Mouse (Mus musculus): ENCODE measurements around the gene Inpp5a. TPM values are rescaled to one million over a fixed set of nuclear protein-coding genes. Genes with fewer than 3 reads are reported as not detected.
A peak's percentile ranks its signal among the peaks of the same experiment; 100 is the strongest.

Inpp5a gene
- total and polyA plus RNA-seq, 2 experiments from 2014 or later, result 43.4 to 65.2 TPM

DNA sequence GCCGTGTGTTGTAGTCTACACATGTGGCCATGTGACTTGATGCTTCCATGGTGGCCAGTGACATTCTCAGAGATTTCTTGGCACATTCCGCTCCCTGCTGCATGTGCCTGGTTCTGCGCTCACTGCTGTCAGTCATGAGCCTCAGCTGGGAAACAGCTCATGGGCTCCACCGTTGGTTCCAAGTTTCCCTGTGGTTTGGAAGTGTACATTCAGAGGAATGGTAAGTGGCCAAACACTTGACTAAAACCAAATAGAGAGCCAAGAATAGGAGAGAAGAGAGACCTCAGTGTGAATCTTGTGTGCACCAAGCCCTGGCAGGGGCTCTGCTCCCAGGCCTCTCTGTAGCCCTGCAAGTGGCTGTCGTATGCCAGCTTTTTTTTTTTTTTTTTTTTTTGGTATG, 21.0 kb downstream of the Inpp5a start:
- Histone ChIP-seq H3K9me3 (replicated peaks; ENCODE audit: control insufficient read depth, low read length) (no peaks in the 10 kb centered on the region), H3K4me2 (ENCODE audit: low read depth, low read length) (no peak overlapping the region), H3K27ac (ENCODE audit: low read depth) (peak overlapping the region; percentile 39; the same call in 1 of the 2 replicates)

DNA sequence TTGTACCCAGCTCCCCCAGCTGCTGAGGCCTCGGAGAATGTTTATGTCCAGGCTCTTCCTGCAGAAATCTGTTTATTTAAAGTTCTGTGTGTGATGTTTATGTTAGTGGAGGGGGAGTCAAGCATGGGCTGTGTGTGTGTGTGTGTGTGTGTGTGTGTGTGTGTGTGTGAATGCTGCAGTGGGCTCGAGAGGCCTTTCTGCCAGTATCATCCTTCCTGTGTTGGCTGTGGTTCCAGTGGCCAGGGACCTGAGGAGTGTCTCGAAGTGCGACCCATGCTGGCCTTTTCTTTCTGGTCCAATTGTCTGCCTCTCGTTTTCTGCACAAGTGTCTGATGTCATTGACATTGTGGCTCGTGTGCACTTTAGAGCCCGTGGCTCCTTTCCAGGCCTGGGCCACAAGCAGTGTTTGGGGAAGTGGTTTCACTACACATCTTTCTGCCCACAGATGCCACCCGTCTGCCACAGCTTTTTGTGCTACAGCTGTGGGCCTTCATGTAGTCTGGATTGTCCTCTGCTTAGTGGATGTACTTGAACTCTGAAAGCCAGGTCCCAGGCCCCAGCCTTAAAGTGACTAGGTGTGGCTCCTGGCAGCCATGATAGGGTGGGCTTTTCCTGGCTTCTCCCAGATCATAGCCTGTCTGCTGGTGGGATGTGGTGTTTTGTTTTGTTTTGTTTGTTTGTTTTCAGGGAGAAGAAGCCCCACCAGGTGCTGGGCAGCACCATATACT, 23.5 kb downstream of the Inpp5a start:
- H3K27me3 ChIP-seq (ENCODE audit: control insufficient read depth, insufficient read depth, low read length), result no peaks in the 10 kb centered on the region
- ATAC-seq (ENCODE audit: insufficient read depth, low read depth) (no peak), DNase-seq (ENCODE audit: low spot score) (peak; percentile 28)
- no peak for TF ChIP-seq CTCF (IDR thresholded peaks at IDR 0.05; ENCODE audit: low read depth)
- TF ChIP-seq EP300 (IDR thresholded peaks at IDR 0.05; ENCODE audit: low read depth), result no peak
- no peaks in the 10 kb centered on the region for H3K9me3 ChIP-seq (replicated peaks; ENCODE audit: control insufficient read depth, low read length)
- no peaks in the 10 kb centered on the region for H3K36me3 ChIP-seq (replicated peaks; ENCODE audit: control insufficient read depth, insufficient read depth, low read length)
- 9% methylated on average over 8 of the region's 8 CpGs for WGBS
- no peak overlapping the region for H3K9ac ChIP-seq (replicated peaks; ENCODE audit: low read depth, low read length)
- peak overlapping the region; percentile 41 for H3K27ac ChIP-seq (ENCODE audit: low read depth)
- no peak overlapping the region for H3K4me3 ChIP-seq (ENCODE audit: low read depth, low read length)
- no peak overlapping the region for H3K4me2 ChIP-seq (ENCODE audit: low read depth, low read length)
- peaks cover 74% of the 10 kb centered on the region for H3K4me1 ChIP-seq (ENCODE audit: control insufficient read depth, insufficient read depth)

More for the DNA sequence above, 21.0 kb downstream of the Inpp5a start:
- WGBS, result 30% methylated on average over 5 of the region's 5 CpGs
- DNase-seq (ENCODE audit: low spot score), result peak; percentile 37
- Histone ChIP-seq H3K4me1 (ENCODE audit: control insufficient read depth, insufficient read depth) (peaks cover 63% of the 10 kb centered on the region), H3K36me3 (replicated peaks; ENCODE audit: control insufficient read depth, insufficient read depth, low read length) (peaks cover 9% of the 10 kb centered on the region; the same call in 1 of the 2 replicates), H3K27me3 (ENCODE audit: control insufficient read depth, insufficient read depth, low read length) (no peaks in the 10 kb centered on the region), H3K9ac (replicated peaks; ENCODE audit: low read depth, low read length) (no peak overlapping the region), H3K4me3 (ENCODE audit: low read depth, low read length) (no peak overlapping the region)
- TF ChIP-seq CTCF (IDR thresholded peaks at IDR 0.05; ENCODE audit: low read depth) (peak; percentile 17; the same call in 1 of the 2 replicates), EP300 (IDR thresholded peaks at IDR 0.05; ENCODE audit: low read depth) (no peak)
- peak; percentile 67 for ATAC-seq (ENCODE audit: insufficient read depth, low read depth)

DNA sequence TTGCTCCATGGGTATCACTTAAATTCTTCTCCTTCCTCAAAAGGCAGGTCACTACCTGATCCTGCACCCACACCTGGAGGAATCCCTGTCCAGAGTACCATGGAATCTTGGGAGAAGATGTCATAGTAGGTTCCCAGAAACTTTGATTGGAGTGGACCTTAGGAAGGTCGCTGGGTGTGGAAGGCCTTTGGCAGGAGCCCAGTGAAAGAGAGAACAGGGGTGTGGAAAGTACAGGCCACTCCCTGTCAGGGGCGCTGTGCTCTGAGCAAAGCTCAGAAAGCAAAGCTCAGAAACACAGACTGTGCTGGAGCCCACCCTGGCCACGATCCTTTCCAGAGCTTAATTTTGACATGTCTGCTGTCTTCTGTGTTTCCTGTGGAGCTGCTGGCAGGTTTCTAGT, 24.5 kb downstream of the Inpp5a start:
- 33% methylated on average over 3 of the region's 3 CpGs for WGBS
- Histone ChIP-seq H3K4me1 (ENCODE audit: control insufficient read depth, insufficient read depth) (peaks cover 77% of the 10 kb centered on the region), H3K27me3 (ENCODE audit: control insufficient read depth, insufficient read depth, low read length) (no peaks in the 10 kb centered on the region), H3K4me3 (ENCODE audit: low read depth, low read length) (no peak overlapping the region), H3K9ac (replicated peaks; ENCODE audit: low read depth, low read length) (no peak overlapping the region), H3K4me2 (ENCODE audit: low read depth, low read length) (no peak overlapping the region), H3K9me3 (replicated peaks; ENCODE audit: control insufficient read depth, low read length) (no peaks in the 10 kb centered on the region), H3K36me3 (replicated peaks; ENCODE audit: control insufficient read depth, insufficient read depth, low read length) (no peaks in the 10 kb centered on the region), H3K27ac (ENCODE audit: low read depth) (no peak overlapping the region)
- no peak for TF ChIP-seq CTCF (IDR thresholded peaks at IDR 0.05; ENCODE audit: low read depth)
- no peak for TF ChIP-seq EP300 (IDR thresholded peaks at IDR 0.05; ENCODE audit: low read depth)
- ATAC-seq (ENCODE audit: insufficient read depth, low read depth) (0 out of 2 replicates have a peak, but pooled peaks have one; percentile 18), DNase-seq (ENCODE audit: low spot score) (no peak)

DNA sequence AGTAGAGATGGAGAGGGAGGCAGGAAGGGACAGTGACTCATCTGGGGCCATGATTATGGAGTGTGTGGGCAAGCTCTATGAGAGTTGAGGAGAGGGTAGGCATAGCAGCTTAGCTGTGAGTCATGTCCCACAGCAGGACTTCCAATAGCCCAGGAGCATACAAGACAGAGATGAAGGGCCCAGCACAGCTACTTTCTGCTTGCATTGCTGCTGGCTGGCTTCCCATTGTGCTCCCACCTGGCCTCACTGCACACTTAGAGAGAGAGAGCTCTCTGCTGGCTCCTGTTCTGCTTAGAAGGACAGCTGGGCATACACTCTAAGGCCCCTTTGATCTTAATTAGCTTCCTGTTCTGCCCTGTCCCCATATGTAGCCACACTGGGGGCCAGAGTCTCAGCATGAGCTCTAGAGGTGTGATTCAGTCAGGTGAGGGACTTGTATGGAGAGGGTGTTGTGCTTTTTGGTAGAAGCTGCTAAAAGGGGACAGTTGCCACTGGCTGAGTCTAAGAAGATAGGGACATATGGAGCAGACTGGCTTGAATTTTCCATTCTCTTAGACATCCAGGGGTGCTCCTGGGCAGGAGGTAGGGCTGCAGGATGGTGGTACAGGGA, 26.8 kb downstream of the Inpp5a start:
- no peak for ATAC-seq (ENCODE audit: insufficient read depth, low read depth)
- Histone ChIP-seq H3K4me2 (ENCODE audit: low read depth, low read length) (no peak overlapping the region), H3K4me1 (ENCODE audit: control insufficient read depth, insufficient read depth) (peaks cover 65% of the 10 kb centered on the region), H3K9ac (replicated peaks; ENCODE audit: low read depth, low read length) (no peak overlapping the region), H3K27ac (ENCODE audit: low read depth) (peak overlapping the region; percentile 54), H3K27me3 (ENCODE audit: control insufficient read depth, insufficient read depth, low read length) (no peaks in the 10 kb centered on the region), H3K36me3 (replicated peaks; ENCODE audit: control insufficient read depth, insufficient read depth, low read length) (no peaks in the 10 kb centered on the region), H3K9me3 (replicated peaks; ENCODE audit: control insufficient read depth, low read length) (no peaks in the 10 kb centered on the region), H3K4me3 (ENCODE audit: low read depth, low read length) (no peak overlapping the region)
- no peak for DNase-seq (ENCODE audit: low spot score)
- TF ChIP-seq CTCF (IDR thresholded peaks at IDR 0.05; ENCODE audit: low read depth) (no peak), EP300 (IDR thresholded peaks at IDR 0.05; ENCODE audit: low read depth) (no peak)

DNA sequence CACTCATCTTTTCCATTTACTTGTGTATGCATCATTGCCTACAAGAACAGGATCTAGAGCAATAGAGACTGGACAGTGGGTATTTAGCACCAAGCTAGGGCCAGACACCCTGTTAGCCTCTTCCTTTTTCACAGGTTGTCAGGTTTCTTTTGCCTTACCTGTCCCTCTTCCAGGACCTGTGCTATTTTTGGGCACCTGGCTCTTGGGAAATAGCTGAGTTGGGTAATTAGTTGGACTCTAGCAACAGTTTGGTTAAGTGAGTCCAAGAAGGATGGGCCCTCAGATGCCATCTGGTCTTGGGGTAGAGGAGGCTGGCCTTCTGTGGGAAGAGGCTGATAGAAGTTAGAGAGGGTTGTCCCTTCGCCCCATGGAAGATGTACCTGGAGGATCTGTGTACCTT, 29.5 kb downstream of the Inpp5a start:
- TF ChIP-seq CTCF (IDR thresholded peaks at IDR 0.05; ENCODE audit: low read depth), result no peak
- TF ChIP-seq EP300 (IDR thresholded peaks at IDR 0.05; ENCODE audit: low read depth), result no peak
- 94% methylated on average over 1 of the region's 1 CpGs for WGBS
- Histone ChIP-seq H3K9me3 (replicated peaks; ENCODE audit: control insufficient read depth, low read length) (no peaks in the 10 kb centered on the region), H3K4me3 (ENCODE audit: low read depth, low read length) (no peak overlapping the region), H3K36me3 (replicated peaks; ENCODE audit: control insufficient read depth, insufficient read depth, low read length) (0 out of 2 replicates have a peak, but pooled peaks cover 9% of the 10 kb centered on the region), H3K4me1 (ENCODE audit: control insufficient read depth, insufficient read depth) (peaks cover 48% of the 10 kb centered on the region), H3K27ac (ENCODE audit: low read depth) (no peak overlapping the region), H3K27me3 (ENCODE audit: control insufficient read depth, insufficient read depth, low read length) (no peaks in the 10 kb centered on the region), H3K4me2 (ENCODE audit: low read depth, low read length) (no peak overlapping the region), H3K9ac (replicated peaks; ENCODE audit: low read depth, low read length) (no peak overlapping the region)
- DNase-seq (ENCODE audit: low spot score), result no peak
- no peak for ATAC-seq (ENCODE audit: insufficient read depth, low read depth)

Data from heart, postnatal 0 days (tissue).